Mouse (Mus musculus) cerebellum, postnatal 25 days (tissue): Measurements from ENCODE around the gene Tmub2.
A peak's percentile ranks its signal among the peaks of the same experiment; 100 is the strongest.

Experiments used
- DNase-seq, 2 experiments: peaks; one replicate each; pipeline ENCODE4 v3.0.0; 2021; ENCODE audit warnings: mixed read lengths in 2 of 2

The Tmub2 gene

DNA sequence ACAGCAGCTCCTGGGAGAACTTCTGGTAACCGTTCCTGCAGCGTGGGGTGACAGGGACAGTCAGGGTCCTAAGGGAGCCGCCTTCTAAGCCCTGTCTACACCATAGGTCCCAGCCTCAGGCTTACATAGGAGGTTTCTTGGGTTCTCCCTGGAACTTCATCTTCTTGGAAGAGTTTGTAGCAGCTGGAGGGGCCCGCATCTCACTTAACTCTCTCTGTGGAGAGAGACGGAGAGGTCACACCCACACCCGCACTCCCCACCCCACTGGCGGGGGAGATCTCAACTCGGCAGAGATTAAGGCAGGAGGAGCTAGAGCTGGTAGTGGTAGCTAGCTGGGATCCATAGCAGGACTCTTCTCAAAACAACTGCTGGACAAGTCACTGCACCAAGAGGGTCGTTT lies 23.4 kb downstream of the Tmub2 start:
- DNase-seq, result no peak

- DNase-seq, result peak; percentile 96 to 97
These were observed 24.2 kb downstream of the Tmub2 start for GRCm38 (mm10) chr11:102308979-102309378.

GRCm38 (mm10) chr11:102309821-102310617 lies 25.3 kb downstream of the Tmub2 start:
- DNase-seq, result peak in 1 of 2 experiments; percentile 58

- no peak for DNase-seq
These were observed 26.3 kb downstream of the Tmub2 start for GRCm38 (mm10) chr11:102310768-102311695.

DNA sequence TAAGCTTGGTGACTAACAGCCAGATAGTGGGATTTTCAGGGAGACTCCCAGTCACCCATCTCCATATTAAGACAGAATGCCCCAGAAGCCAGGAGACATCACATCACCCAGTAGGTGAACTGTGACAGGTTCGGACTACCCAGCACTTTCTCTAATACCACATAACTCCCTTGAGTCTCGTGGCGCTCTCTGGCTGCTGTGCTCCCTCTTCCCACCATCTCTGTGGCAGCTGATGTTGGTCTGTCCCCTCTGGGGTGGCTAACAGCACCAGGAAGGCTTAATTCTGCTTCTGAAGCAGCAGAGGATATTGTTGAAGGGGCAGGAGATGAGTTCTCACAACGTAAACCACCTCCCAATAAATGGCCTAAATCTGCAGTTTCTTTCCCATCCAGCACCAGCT lies 27.2 kb downstream of the Tmub2 start:
- peak in 1 of 2 experiments; percentile 3 for DNase-seq

DNA sequence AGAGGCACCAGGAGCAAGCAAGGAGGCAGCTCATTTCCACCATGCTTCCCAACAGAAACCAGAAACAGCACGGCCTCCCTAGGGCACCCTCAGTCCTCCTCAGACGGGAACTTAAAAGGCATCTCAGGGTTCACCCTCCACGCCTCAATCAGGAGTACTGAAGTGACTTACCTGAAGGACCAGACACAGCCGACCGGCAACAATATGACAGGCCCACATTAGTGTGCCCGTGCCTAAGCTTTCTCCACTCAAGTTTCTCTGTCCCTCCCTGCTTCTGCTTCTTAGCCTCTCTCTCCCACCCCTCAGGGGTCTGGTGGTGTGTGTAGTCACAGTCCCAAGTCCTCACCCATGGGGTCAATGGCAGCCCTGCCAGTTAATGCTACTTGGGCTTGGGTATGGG lies 27.9 kb downstream of the Tmub2 start:
- DNase-seq, result peak in 1 of 2 experiments; percentile 6

DNA sequence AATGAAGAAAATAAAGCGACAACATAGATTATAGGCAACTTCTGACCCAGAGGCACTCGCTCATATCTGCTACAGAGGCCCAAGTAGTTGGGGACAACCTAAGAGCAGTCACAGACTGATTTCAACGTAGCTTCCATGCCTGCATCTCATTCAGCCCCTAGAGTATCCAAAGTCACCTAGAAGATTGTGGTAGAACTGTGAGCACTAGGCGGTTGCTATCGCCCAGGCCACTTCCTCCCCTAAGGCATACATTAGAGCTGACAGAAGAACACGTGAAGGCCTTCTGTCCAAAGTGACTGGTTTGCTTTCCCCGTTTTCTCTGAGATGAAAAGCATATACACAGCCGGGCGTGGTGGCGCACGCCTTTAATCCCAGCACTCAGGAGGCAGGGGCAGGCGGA lies 29.6 kb downstream of the Tmub2 start:
- no peak for DNase-seq

GRCm38 (mm10) chr11:102315690-102316571 lies 31.2 kb downstream of the Tmub2 start:
- DNase-seq, result no peak

DNA sequence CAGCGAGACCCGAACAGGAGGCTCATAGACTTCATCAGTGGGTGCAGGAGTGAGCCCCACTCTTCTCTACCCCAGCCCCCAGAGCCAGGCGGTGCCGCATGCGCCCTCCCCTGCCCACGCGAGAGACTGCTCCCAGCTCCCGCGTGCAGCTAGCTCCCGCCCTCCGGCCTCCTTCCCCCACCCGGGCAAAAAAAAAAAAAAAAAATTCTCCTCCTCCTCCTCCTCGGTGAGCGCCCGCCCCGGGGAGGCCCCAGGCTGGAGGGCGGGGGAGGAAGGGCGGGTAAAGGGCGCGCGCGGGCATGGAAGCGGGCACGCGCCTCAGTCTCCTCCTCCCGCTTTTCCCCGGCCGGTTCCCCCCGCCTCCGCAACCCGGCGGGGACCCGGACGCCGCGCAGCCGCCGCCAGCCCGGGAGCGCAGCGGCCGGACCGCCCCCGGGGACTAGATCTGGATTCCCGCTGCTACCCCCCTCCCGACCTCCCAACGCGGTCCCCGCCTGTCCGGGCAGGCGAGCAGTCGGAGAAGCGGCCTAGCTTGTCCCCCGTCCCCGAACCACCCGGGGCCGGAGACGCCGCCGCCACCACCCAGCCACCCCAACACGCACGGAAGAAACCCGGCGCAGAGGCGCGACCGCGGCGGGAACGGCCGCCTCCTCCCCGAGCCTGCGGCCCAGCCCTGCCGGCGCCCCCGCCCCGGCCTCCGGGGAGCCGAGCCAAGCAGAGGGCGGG lies 32.0 kb downstream of the Tmub2 start:
- peak; percentile 88 to 93 for DNase-seq

GRCm38 (mm10) chr11:102317298-102317900 lies 32.7 kb downstream of the Tmub2 start:
- DNase-seq, result peak; percentile 76 to 81

- DNase-seq, result peak; percentile 83 to 86
These were observed 33.3 kb downstream of the Tmub2 start for GRCm38 (mm10) chr11:102317901-102318575.

DNA sequence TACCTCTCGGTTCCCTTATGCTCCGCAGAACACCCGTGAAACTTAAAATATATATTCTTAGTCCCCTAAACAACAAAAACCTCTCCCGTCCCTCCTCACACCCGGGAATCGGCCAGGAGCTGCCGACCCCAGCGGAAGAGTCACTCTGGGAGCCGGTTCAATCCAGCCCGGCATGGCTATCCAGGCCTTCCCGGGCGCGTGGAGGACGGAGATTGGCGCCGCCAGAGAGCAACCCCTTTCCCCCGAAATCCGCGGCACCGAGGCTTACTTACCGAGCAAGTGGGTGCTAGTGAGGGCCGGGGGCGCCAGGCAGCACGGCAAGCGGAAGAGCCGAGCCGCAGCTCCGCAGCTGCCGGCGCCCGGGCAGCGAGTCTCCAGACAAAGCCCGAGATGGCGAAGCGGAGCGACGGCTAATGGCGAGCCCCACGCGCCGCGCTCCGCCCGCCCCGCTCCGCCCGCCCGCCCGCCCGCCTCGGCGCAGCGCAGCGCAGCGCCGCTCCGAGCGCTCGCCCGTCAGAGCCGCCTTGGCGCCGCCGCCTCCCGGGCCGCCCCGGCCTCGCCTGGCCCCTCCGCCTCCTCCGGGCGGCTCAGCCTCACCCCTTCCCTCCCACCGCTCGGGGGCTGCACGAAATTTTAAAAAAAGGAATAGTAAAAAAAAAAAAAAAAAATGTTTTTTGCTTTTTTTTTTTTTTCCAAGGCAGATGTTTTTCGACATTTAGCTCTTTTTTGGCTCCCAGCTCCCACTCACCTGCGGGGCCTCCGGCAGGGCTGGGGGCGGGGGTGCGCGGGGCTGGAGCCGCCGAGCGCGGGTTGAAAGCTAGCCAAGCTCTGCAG lies 34.1 kb downstream of the Tmub2 start:
- DNase-seq, result peak; percentile 78 to 80

DNA sequence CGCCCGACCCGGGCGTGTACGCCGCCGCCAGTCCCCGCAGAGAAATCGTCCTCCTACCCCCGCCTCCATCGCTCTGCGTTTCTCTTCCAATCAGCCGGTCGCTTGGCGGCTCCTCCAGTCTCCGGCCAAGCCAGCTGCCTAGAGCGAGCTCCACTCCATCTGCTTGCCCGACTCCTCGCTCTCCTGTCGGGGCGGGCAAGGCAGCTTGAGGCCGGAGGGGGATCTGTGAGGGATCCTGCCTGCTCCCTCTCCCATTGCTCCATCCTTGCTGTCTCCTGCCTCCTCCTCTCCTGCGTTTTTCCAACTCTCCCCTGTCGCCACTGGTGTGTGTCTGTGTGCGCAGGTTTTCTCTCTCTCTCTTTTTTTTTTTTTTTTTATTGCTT lies 34.7 kb downstream of the Tmub2 start, which contains the start of gene Ubtf:
Gene Ubtf, minus strand, starts transcription at position 333 of the 383 bp plus-strand sequence.
- peak; percentile 95 for DNase-seq

GRCm38 (mm10) chr11:102319941-102320685 lies 35.4 kb downstream of the Tmub2 start:
- DNase-seq, result peak; percentile 92 to 94

GRCm38 (mm10) chr11:102320686-102321005 lies 35.9 kb downstream of the Tmub2 start:
- peak in 1 of 2 experiments; percentile 78 for DNase-seq

DNA sequence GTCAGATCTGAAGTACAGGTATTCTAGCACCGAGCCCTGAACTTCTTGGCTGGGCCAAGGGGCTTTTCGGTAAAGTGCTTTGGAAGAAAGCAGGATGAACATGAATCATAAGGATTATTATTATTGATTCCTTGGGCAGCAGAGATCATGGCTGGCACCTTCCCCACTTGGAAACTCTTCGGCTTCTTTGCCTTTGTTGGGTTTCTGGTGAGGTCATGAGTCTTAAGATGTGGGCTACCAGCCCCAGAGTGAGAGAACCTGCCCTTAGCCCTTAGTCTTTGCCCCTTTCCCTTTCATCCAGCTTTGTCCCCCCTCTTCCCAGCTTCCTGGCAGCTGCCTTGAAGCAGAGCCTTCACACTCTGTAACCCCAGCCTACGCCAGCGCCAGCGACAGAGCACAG lies 37.2 kb downstream of the Tmub2 start:
- no peak for DNase-seq

- DNase-seq, result no peak
These were observed 38.8 kb downstream of the Tmub2 start for GRCm38 (mm10) chr11:102323516-102323915.

GRCm38 (mm10) chr11:102327250-102327649 lies 42.5 kb downstream of the Tmub2 start:
- no peak for DNase-seq

DNA sequence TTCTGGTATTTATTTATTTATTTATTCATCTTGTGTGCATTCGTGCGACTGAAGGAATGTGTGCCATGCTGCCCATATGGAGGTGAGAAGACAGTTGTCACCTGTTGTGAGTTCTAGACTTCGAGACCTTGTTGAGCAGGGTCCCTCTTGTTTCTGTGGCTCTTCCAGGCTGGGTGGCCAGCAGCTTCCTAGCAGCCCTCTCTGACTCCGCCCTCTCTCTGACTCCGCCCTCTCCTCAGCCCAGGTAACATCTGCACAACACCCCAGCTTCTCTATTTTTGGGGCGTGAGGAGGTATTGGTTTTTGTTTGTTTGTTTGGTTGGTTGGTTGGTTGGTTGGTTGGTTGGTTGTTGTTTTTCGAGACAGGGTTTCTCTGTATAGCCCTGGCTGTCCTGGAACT lies 43.1 kb downstream of the Tmub2 start:
- no peak for DNase-seq
